Mouse (Mus musculus): ENCODE data around the gene Psmb5. TPM values are rescaled to one million over a fixed set of nuclear protein-coding genes. Genes with fewer than 3 reads are reported as not detected.
"Not testable (repeated sequence)": the region's sequence is repeated elsewhere in the genome, so short reads cannot be mapped to it uniquely, and the experiment has no call there.

The Psmb5 gene
- total RNA-seq, 2 experiments from 2014 or later: 208 to 218 TPM

- no peak for DNase-seq (ENCODE audit: extremely low spot score in 1 of 2, low spot score in 1 of 2)
These were observed 14.4 kb upstream of the Psmb5 start for GRCm38 (mm10) chr14:54632252-54632651.

GRCm38 (mm10) chr14:54631240-54631599, 13.4 kb upstream of the Psmb5 start:
- DNase-seq (ENCODE audit: extremely low spot score in 1 of 2, low spot score in 1 of 2): no peak

GRCm38 (mm10) chr14:54630583-54631239, 12.9 kb upstream of the Psmb5 start:
- DNase-seq (ENCODE audit: extremely low spot score in 1 of 2, low spot score in 1 of 2): no peak

GRCm38 (mm10) chr14:54629797-54630196, 12.0 kb upstream of the Psmb5 start:
- no peak for DNase-seq (ENCODE audit: extremely low spot score in 1 of 2, low spot score in 1 of 2)

GRCm38 (mm10) chr14:54628103-54628502, 10.3 kb upstream of the Psmb5 start:
- DNase-seq (ENCODE audit: extremely low spot score in 1 of 2, low spot score in 1 of 2): no peak

GRCm38 (mm10) chr14:54624976-54625375, 7.2 kb upstream of the Psmb5 start:
- no peak for DNase-seq (ENCODE audit: extremely low spot score in 1 of 2, low spot score in 1 of 2)

- DNase-seq (ENCODE audit: extremely low spot score in 1 of 2, low spot score in 1 of 2): no peak
These were observed 5.5 kb upstream of the Psmb5 start for GRCm38 (mm10) chr14:54623334-54623733.

- no peak for DNase-seq (ENCODE audit: extremely low spot score in 1 of 2, low spot score in 1 of 2)
These were observed 3.3 kb upstream of the Psmb5 start, which contains the start of gene Psmb11 for GRCm38 (mm10) chr14:54621133-54621532. TSS of gene Psmb11 (plus strand) at chr14:54621433.

GRCm38 (mm10) chr14:54617152-54617896, 498 bp downstream of the Psmb5 start:
- DNase-seq (ENCODE audit: extremely low spot score in 1 of 2, low spot score in 1 of 2): no peak

- no peak for DNase-seq (ENCODE audit: extremely low spot score in 1 of 2, low spot score in 1 of 2)
These were observed 1.5 kb downstream of the Psmb5 start for GRCm38 (mm10) chr14:54616226-54616825.

- DNase-seq (ENCODE audit: extremely low spot score in 1 of 2, low spot score in 1 of 2): not testable (repeated sequence)
These were observed 3.7 kb downstream of the Psmb5 start for GRCm38 (mm10) chr14:54614130-54614529.

- DNase-seq (ENCODE audit: extremely low spot score in 1 of 2, low spot score in 1 of 2): no peak
These were observed 7.2 kb downstream of the Psmb5 start for GRCm38 (mm10) chr14:54610648-54611047.

- no peak for DNase-seq (ENCODE audit: extremely low spot score in 1 of 2, low spot score in 1 of 2)
These were observed 7.9 kb downstream of the Psmb5 start for GRCm38 (mm10) chr14:54609962-54610361.

GRCm38 (mm10) chr14:54609245-54609644, 8.6 kb downstream of the Psmb5 start:
- DNase-seq (ENCODE audit: extremely low spot score in 1 of 2, low spot score in 1 of 2): no peak

GRCm38 (mm10) chr14:54607226-54607625, 10.6 kb downstream of the Psmb5 start:
- DNase-seq (ENCODE audit: extremely low spot score in 1 of 2, low spot score in 1 of 2): no peak

GRCm38 (mm10) chr14:54605752-54606321, 12.0 kb downstream of the Psmb5 start, which contains the start of gene 4931414P19Rik:
TSS of gene 4931414P19Rik (minus strand) at chr14:54605993.
- peak; percentile 56 to 62 for DNase-seq (ENCODE audit: extremely low spot score in 1 of 2, low spot score in 1 of 2)

GRCm38 (mm10) chr14:54603686-54604085, 14.1 kb downstream of the Psmb5 start:
- DNase-seq (ENCODE audit: extremely low spot score in 1 of 2, low spot score in 1 of 2): no peak

- peak; percentile 82 to 86 for DNase-seq (ENCODE audit: extremely low spot score in 1 of 2, low spot score in 1 of 2)
These were observed 14.7 kb downstream of the Psmb5 start for GRCm38 (mm10) chr14:54603038-54603654.

GRCm38 (mm10) chr14:54602613-54603012, 15.2 kb downstream of the Psmb5 start:
- no peak for DNase-seq (ENCODE audit: extremely low spot score in 1 of 2, low spot score in 1 of 2)

- DNase-seq (ENCODE audit: extremely low spot score in 1 of 2, low spot score in 1 of 2): no peak
These were observed 16.2 kb downstream of the Psmb5 start for GRCm38 (mm10) chr14:54601601-54602000.

- no peak for DNase-seq (ENCODE audit: extremely low spot score in 1 of 2, low spot score in 1 of 2)
These were observed 20.7 kb downstream of the Psmb5 start for GRCm38 (mm10) chr14:54597084-54597483.
